Mouse (Mus musculus) heart, adult 9 months (tissue): Measurements from ENCODE around the gene Krtap6-1.
"Not testable (repeated sequence)": the region's sequence is repeated elsewhere in the genome, so short reads cannot be mapped to it uniquely, and the experiment has no call there.

ENCODE experiments used
- DNase-seq, 2 experiments: peaks; one replicate each; pipeline ENCODE4 v3.0.0; 2022; ENCODE audit warnings: low spot score in 2 of 2

Krtap6-1 gene

DNA sequence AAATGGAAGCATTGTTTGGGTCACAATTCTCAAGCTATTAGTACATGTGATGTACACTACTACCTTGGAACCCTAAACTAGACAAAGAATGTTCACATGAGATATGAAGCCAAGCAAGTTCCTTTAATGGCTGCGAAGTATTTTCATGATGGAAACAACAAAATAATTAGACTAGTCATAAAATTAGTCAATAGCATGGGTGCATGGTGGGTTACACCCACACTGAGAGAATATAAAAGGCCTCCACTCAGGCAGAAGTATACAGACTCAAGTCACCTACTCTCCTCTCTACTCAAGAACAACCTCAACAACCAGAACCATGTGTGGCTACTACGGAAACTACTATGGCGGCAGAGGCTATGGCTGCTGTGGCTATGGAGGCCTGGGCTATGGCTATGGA, at the start of gene Krtap6-1:
TSS of gene Krtap6-1 (plus strand) at position 301 of the 400 bp plus-strand sequence.
- DNase-seq = not testable (repeated sequence)

DNA sequence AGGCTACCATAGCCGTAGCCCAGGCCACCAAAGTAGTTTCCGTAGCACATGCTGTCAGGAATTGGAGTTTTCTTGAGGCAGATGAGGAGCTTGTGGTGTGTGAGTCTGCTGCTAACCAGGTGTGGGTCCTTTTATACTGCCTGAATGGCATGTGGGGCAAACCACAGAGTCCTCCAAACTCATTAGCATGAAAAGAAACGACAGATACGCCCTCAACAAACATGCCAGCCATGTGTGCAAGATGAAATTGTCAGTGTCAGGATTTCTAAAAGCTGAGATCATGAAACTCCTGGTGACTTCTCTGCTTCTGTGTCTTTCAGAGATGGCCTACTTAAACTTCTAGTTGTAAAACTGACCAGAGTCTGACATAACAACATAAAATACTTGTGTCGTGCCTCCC, 20.8 kb upstream of the Krtap6-1 start, which contains the start of gene Krtap22-2:
TSS of gene Krtap22-2 (minus strand) at position 101 of the 400 bp plus-strand sequence.
- DNase-seq = no peak

DNA sequence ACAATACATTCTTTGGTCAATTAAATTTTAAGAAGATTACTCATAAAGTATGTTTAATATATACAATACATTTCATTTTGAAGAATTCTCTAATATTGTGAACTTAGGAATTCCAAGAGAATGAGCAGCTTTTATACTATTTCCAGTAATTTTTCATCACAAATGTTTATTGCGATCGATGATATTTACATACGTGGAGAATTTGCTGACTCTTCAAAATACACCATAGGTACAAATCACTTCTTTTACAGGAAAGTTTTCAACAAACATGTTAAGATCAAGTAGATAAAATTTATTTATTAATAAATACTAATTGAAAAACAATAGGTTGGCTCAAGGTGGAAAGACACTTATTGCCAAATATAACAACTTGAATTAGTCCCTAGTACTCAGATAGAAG, 17.5 kb upstream of the Krtap6-1 start:
- DNase-seq = no peak

DNA sequence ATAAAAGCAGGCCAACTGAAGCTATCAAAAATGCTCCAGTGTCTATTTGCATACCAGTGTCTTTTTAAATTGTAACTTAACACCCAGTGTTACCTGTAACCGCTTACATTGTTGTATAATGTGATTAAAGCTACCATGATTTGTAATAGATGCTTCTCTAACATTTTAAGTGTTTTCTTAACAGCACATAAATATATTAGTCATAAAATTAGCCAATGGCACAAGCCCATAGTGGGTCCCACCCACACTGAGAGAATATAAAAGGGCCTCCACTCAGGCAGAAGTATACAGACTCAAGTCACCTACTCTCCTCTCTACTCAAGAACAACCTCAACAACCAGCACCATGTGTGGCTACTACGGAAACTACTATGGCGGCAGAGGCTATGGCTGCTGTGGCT, 16.5 kb upstream of the Krtap6-1 start, which contains the start of gene Gm10229:
TSS of gene Gm10229 (plus strand) at position 301 of the 400 bp plus-strand sequence.
- DNase-seq = not testable (repeated sequence)

DNA sequence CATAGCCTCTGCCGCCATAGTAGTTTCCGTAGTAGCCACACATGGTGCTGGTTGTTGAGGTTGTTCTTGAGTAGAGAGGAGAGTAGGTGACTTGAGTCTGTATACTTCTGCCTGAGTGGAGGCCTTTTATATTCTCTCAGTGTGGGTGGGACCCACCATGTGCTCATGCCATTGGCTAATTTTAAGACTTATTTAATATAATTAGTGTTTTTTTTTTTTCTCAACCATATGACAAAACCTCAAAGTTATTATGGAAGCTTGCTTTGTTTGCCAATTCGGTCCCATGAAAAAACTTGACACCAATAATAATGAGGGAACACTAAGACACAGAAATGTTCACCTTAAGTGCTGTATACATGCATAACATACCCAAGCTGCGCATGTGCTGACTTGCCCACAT, 9.9 kb downstream of the Krtap6-1 start, which contains the start of gene Gm10228:
TSS of gene Gm10228 (minus strand) at position 101 of the 400 bp plus-strand sequence.
- not testable (repeated sequence) for DNase-seq

DNA sequence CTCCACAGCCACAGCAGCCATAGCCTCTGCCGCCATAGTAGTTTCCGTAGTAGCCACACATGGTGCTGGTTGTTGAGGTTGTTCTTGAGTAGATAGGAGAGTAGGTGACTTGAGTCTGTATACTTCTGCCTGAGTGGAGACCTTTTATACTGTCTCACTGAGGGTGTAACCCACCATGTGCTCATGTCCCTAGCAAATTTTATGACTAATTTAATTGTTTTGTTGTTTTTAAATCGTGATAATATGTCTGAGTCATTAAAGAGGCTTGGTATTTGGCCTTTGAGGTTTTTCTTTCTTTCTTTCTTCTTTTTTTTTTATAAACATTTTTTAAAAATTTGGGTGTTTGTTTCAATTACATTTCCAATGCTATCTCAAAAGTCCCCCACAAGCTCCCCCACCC, 16.3 kb downstream of the Krtap6-1 start, which contains the start of gene Krtap6-5:
TSS of gene Krtap6-5 (minus strand) at position 101 of the 400 bp plus-strand sequence.
- no peak for DNase-seq

DNA sequence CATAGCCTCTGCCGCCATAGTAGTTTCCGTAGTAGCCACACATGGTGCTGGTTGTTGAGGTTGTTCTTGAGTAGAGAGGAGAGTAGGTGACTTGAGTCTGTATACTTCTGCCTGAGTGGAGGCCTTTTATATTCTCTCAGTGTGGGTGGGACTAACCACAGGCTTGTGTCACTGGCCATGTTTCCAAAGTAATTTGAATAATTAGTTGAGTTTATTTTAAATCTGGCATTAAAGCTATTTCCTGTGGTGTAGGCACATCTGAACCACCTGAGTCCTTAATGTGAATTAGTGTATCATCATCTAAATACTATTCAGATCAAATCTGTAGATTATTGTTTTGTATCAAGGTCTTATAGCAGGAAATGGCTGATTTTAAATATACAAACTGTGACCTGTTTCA, 32.4 kb downstream of the Krtap6-1 start, which contains the start of gene 1110025L11Rik:
TSS of gene 1110025L11Rik (minus strand) at position 101 of the 400 bp plus-strand sequence.
- DNase-seq = not testable (repeated sequence)

DNA sequence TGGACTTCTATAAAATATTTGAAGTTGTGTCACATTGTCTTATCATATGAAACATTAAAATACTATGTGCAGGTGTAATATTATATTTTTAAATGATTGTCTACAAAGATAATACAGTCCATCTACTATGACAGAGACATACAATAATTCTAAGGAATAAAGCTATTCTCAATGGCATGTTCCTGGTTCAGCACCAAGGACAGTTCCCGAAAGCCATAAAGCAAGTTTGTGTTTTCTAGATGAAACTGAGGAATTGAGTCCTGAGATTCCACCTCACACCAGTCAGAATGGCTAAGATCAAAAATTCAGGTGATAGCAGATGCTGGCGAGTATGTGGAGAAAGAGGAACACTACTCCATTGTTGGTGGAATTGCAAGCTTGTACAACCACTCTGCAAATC, 39.5 kb downstream of the Krtap6-1 start:
- DNase-seq = not testable (repeated sequence)
